Mouse (Mus musculus) testis, adult 2 months (tissue): ENCODE data around the gene Usp39.

Experiments used
- CTCF ChIP-seq: fragments of 200-500 bp; IDR thresholded peaks from 2 replicates; pipeline ENCODE4 v1.5.1; 2012; ENCODE audit warnings: low read depth, mild to moderate bottlenecking, inconsistent platforms, low read length, moderate library complexity; ENCODE audit not compliant: control insufficient read depth, insufficient read depth, insufficient replicate concordance
- POLR2A ChIP-seq: fragments of 200-500 bp; IDR thresholded peaks from 2 replicates; pipeline ENCODE4 v1.6.1; 2012; ENCODE audit warnings: low read depth, mild to moderate bottlenecking, inconsistent platforms, low read length, moderate library complexity; ENCODE audit not compliant: control insufficient read depth

DNA sequence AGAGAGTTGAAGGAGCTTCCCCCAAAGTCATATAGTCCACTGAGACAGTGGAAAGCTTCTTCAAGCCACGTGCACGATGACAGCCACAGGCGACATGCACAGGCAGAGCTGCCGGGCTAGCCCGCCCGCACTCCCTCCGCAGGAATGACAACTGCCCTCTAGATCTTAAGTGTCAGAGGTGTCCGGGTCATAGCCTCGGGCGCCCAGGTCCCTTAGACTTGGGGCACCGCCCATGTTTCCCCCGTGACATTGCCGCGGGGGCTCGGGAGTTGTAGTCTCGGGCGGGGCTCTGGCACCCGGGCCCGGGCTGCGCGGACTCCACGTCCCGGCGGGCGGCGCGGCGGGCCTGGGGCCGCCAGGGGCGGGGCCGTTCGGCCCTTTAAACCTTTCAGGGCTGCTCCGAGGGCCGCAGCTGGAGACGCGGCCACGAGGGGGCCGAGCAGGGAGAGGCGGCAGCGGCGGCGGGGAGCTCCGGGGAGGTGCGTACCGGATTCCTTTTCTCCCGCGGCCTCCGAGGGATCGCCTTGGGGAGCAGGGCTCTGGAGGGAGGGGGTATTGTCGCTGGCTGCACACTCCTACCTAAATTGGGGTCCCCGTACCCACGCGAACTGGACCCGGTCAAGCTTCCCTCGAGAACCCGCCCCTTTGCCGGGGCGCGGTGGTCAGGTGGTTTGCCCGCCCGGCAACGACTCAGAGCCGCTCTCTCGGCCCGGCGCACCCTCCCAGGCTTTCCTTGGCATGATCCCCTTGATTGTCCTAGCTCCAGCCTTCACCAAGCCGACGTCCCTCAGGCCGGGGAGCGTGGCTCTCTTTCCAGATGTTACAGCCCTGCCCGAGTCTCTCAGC, 10.3 kb upstream of the Usp39 start, which contains the start of gene Tmem150a:
- TF ChIP-seq POLR2A (no peak), CTCF (no peak)
